Mouse (Mus musculus) liver, adult 2 months (tissue): Measurements from ENCODE around the gene Slc38a3. TPM values are rescaled to one million over a fixed set of nuclear protein-coding genes. Genes with fewer than 3 reads are reported as not detected.

Experiments used
- DNase-seq: peaks from one replicate; pipeline ENCODE4 v3.0.0-alpha.2; 2011; ENCODE audit warnings: low read depth, low spot score; ENCODE audit errors: extremely low read depth
- H3K27ac ChIP-seq: fragments of 200-500 bp; replicated peaks from 2 replicates; pipeline ENCODE4 v1.5.1; 2012; ENCODE audit warnings: low read depth, mild to moderate bottlenecking, control low read depth, inconsistent platforms, low read length; ENCODE audit not compliant: insufficient read depth
- H3K27me3 ChIP-seq: fragments of 200-500 bp; 2 replicates; pipeline ENCODE4 v1.6.1; 2012; ENCODE audit warnings: mild to moderate bottlenecking, moderate library complexity, low read length, inconsistent platforms; ENCODE audit not compliant: control insufficient read depth, insufficient read depth
- H3K36me3 ChIP-seq: fragments of 200-500 bp; 2 replicates; pipeline ENCODE4 v1.6.1; 2012; ENCODE audit warnings: low read length, inconsistent platforms; ENCODE audit not compliant: control insufficient read depth, insufficient read depth
- H3K4me1 ChIP-seq: fragments of 200-500 bp; 2 replicates; pipeline ENCODE4 v1.6.1; 2011; ENCODE audit warnings: low read length; ENCODE audit not compliant: control insufficient read depth, insufficient read depth
- H3K4me3 ChIP-seq: fragments of 200-500 bp; 2 replicates; pipeline ENCODE4 v1.5.1; 2011; ENCODE audit warnings: low read depth, mild to moderate bottlenecking, control low read depth, low read length, moderate library complexity; ENCODE audit not compliant: insufficient read depth
- H3K79me2 ChIP-seq: fragments of 200-500 bp; 2 replicates; pipeline ENCODE4 v1.6.1; 2012; ENCODE audit warnings: inconsistent platforms, mild to moderate bottlenecking, low read length, moderate library complexity; ENCODE audit not compliant: control insufficient read depth, insufficient read depth
- H3K9ac ChIP-seq: fragments of 200-500 bp; 2 replicates; pipeline ENCODE4 v1.6.1; 2012; ENCODE audit warnings: low read depth, mild to moderate bottlenecking, control low read depth, inconsistent platforms, low read length
- CTCF ChIP-seq: fragments of 200-500 bp; IDR thresholded peaks from 2 replicates; pipeline ENCODE4 v1.5.1; 2011; ENCODE audit warnings: low read depth, low read length, control low read depth
- POLR2A ChIP-seq: fragments of 200-500 bp; IDR thresholded peaks from 2 replicates; pipeline ENCODE4 v1.6.1; 2011; ENCODE audit warnings: low read length, control low read depth; ENCODE audit not compliant: insufficient read depth; ENCODE audit errors: extremely low read depth
- WGBS: fragments of 180-500 bp; shearing (Covaris S2); methylation state at CpG from one replicate; pipeline ENCODE4 v1.1.7; 2018; 5-methylcytosine and 5-hydroxymethylcytosine counted together
- polyA plus RNA-seq: library from polyadenylated mRNA; depleted of rRNA; stranded (reverse); fragments of >200 nt; gene quantifications from 2 replicates; pipeline ENCODE4 v1.2.3, GENCODE M21; 2012
- total RNA-seq: library from RNA; depleted of rRNA; stranded (reverse); fragments of >200 nt; gene quantifications from 2 replicates; pipeline ENCODE4 v1.2.3, GENCODE M21; 2014

Gene Slc38a3
- total and polyA plus RNA-seq, 2 experiments, result 982 to 4,585 TPM

DNA sequence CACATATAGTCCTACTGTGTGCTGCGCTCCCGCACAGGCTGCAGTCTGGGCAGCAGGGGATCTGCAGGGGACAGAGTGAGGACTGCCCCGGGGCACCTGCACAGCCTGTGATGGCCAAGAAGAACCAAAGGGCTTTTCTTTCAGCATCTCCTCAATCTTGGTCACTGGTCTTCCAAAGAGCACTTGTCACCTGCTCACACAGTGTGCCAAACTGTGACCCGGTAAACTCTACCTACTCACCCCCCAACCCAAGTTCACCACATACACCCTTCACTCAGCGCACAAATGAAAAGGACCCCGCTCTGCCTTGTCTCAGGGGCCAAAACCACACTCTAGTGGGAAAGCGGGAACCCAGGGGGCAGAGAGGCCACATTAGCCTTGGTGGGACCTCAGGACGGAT is 37.5 kb downstream of the Slc38a3 start:
- Histone ChIP-seq H3K27ac (no peak overlapping the region), H3K9ac (0 out of 2 replicates have a peak overlapping the region, but pooled peaks have one; percentile 10), H3K36me3 (no peaks in the 10 kb centered on the region), H3K79me2 (peaks cover 57% of the 10 kb centered on the region), H3K27me3 (no peaks in the 10 kb centered on the region), H3K4me1 (peaks cover 16% of the 10 kb centered on the region; the same call in 1 of the 2 replicates), H3K4me3 (no peak overlapping the region)
- WGBS, result 86% methylated on average over 8 of the region's 8 CpGs
- TF ChIP-seq POLR2A (no peak), CTCF (no peak)
- no peak for DNase-seq

DNA sequence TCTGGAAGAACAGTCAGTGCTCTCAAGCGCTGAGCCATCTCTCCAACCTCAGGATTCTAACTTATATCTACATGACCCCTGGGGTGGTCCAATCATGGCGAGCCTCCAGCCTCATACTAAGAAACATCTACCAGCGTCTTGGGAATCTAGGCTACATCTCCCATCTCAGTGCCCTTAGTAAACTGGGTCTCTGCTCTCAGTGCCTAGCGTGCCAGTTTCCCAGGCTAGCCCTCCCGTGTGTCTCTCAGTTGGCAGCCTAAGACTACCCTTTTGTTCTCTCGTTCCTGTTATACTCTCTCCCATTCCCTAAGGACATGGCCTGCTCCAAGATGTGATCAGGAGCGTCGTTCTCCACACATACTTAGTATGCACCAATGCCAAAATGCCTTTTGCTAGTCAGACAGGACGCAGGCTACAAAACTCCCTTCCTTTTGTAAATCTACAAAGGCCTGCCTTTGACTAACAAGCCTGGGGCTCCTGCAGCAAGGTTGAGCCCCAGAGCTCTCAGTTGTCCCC is 38.0 kb downstream of the Slc38a3 start:
- WGBS, result 73% methylated on average over 9 of the region's 9 CpGs
- Histone ChIP-seq H3K9ac (no peak overlapping the region), H3K36me3 (no peaks in the 10 kb centered on the region), H3K79me2 (peaks cover 62% of the 10 kb centered on the region), H3K27ac (no peak overlapping the region), H3K27me3 (no peaks in the 10 kb centered on the region), H3K4me1 (peaks cover 16% of the 10 kb centered on the region; the same call in 1 of the 2 replicates), H3K4me3 (no peak overlapping the region)
- no peak for DNase-seq
- no peak for TF ChIP-seq POLR2A
- TF ChIP-seq CTCF, result no peak

- TF ChIP-seq POLR2A (no peak), CTCF (no peak)
- no peak overlapping the region for H3K4me3 ChIP-seq
- no peak overlapping the region for H3K9ac ChIP-seq
- H3K27ac ChIP-seq, result no peak overlapping the region
- WGBS, result 59% methylated on average over 4 of the region's 4 CpGs
- DNase-seq, result no peak
- peaks cover 13% of the 10 kb centered on the region; the same call in 1 of the 2 replicates for H3K4me1 ChIP-seq
- H3K36me3 ChIP-seq, result no peaks in the 10 kb centered on the region
- no peaks in the 10 kb centered on the region for H3K27me3 ChIP-seq
- peaks cover 69% of the 10 kb centered on the region for H3K79me2 ChIP-seq
Observed at GRCm38 (mm10) chr9:107630576-107630975, 38.8 kb downstream of the Slc38a3 start.

GRCm38 (mm10) chr9:107629901-107630425 is 39.4 kb downstream of the Slc38a3 start:
- DNase-seq, result no peak
- Histone ChIP-seq H3K36me3 (no peaks in the 10 kb centered on the region), H3K4me3 (peak overlapping the region; percentile 9; the same call in 1 of the 2 replicates), H3K27ac (peak overlapping the region; percentile 10; the same call in 1 of the 2 replicates), H3K4me1 (peaks cover 14% of the 10 kb centered on the region; the same call in 1 of the 2 replicates), H3K9ac (no peak overlapping the region; the same call in 1 of the 2 replicates), H3K79me2 (peaks cover 73% of the 10 kb centered on the region), H3K27me3 (no peaks in the 10 kb centered on the region)
- WGBS, result 51% methylated on average over 14 of the region's 14 CpGs
- TF ChIP-seq POLR2A (no peak), CTCF (no peak)

DNA sequence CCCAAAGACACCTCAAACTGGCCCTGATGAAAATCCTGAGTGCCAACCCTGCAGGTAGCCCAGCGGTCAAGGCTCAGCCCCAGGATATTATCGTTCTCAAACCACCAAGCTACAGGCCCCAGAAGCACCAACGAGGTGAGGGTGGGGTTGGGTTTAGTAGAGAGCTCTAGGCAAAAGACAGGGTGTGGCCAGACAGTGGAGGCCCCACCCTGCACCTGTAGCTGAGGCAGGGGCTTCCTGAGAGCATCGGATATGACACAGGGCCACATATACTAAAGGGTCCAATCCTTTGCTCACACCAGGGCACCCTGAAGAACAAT is 40.0 kb downstream of the Slc38a3 start:
- H3K36me3 ChIP-seq, result no peaks in the 10 kb centered on the region
- WGBS, result 65% methylated on average over 4 of the region's 4 CpGs
- no peak for TF ChIP-seq POLR2A
- TF ChIP-seq CTCF, result no peak

More for the DNA sequence above, 40.0 kb downstream of the Slc38a3 start:
- Histone ChIP-seq H3K4me3 (no peak overlapping the region), H3K4me1 (peaks cover 17% of the 10 kb centered on the region), H3K27me3 (no peaks in the 10 kb centered on the region), H3K27ac (peak overlapping the region; percentile 12), H3K79me2 (peaks cover 75% of the 10 kb centered on the region), H3K9ac (peak overlapping the region; percentile 33)
- DNase-seq, result no peak
